Mouse (Mus musculus): ENCODE results near the gene P2rx3.

GRCm38 (mm10) chr2:85059677-85060076, 22.4 kb upstream of the P2rx3 start:
- TF ChIP-seq CTCF (IDR thresholded peaks at IDR 0.05; ENCODE audit: low read depth, low read length) (no peak), POLR2AphosphoS5 (IDR thresholded peaks at IDR 0.05; ENCODE audit: insufficient replicate concordance, low read depth, low read length) (no peak), TAL1 (conservative IDR thresholded peaks at IDR 0.05; ENCODE audit: low read depth, low read length) (no peak), GATA1 (IDR thresholded peaks at IDR 0.05; ENCODE audit: borderline replicate concordance, low read length) (no peak)
